Mouse (Mus musculus) kidney, adult 2 months (tissue): ENCODE data around the gene Arl13b.

Source experiments
- CTCF ChIP-seq: fragments of 200-500 bp; conservative IDR thresholded peaks from 2 replicates; pipeline ENCODE4 v1.5.1; 2011; ENCODE audit warnings: low read depth, mild to moderate bottlenecking, control low read depth, low read length, moderate library complexity, mixed read lengths; ENCODE audit not compliant: insufficient read depth, insufficient read length
- POLR2A ChIP-seq: fragments of 200-500 bp; IDR thresholded peaks from one replicate; pipeline ENCODE4 v1.6.1; 2011; ENCODE audit warnings: low read depth, low read length, control low read depth

GRCm38 (mm10) chr16:62846498-62847312, at the start of gene Arl13b:
- TF ChIP-seq CTCF (no peak), POLR2A (no peak)
